Comparison of ENCODE assay signal across 8 mouse cellular contexts in the genomic region with DNA sequence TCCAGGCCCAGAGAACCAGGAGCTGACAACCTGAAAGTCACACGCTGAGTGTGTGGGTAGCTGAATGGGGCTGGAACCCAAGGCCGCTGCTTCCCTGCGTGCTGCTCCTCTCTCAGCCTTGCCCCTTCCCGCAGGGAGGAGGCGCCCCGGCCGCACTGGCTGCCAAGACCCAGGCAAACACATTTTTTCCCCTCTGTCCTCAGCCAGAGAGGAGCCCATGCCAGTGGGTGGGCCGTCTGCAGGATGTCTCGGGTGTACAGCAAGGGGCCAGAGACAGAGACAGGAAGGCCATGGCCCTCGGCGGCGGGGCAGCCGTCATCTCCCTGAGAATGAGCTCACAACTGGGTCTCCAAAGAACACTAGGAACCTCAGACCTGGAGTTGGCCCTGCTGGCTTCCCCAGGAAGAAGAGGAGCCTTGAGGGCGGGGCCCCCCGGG. TPM values are rescaled to one million over a fixed set of nuclear protein-coding genes. Genes with fewer than 3 reads are reported as not detected.
DNase-seq lines count a peak whose midpoint lies in the region; ATAC-seq and TF ChIP-seq lines count a peak whose summit lies in the region.
"Had no signal": no experiment of that assay in that cellular context is flagged by ENCODE, and none has a peak within 500 bp of the region (broad histone marks: within the 10 kb centered on the region; RNA-seq: fewer than 3 reads in every experiment).

No protein-coding gene starts in this region.

- H3K4me2 ChIP-seq in intestine, postnatal 0 days (replicated peaks; ENCODE audit: low read depth), result peak overlapping the region; percentile 54
- H3K4me2 ChIP-seq in lung, embryonic 15.5 days, result peak overlapping the region; percentile 43

- DNase-seq in adrenal gland, postnatal 14 days, result peak; percentile 75
- peak; percentile 35 to 63 for DNase-seq in gastrocnemius, adult 8-10 months (ENCODE audit: low spot score in 2 of 2)
- DNase-seq in thymus, postnatal 0 days (ENCODE audit: low spot score), result no peak
- DNase-seq in spleen, adult 12 weeks (ENCODE audit: low spot score), result no peak

- 0 out of 2 replicates have a peak overlapping the region, but pooled peaks have one; percentile 5 for H3K4me3 ChIP-seq in intestine, postnatal 0 days (ENCODE audit: low read depth, low read length)
- H3K4me3 ChIP-seq in lung, embryonic 15.5 days, result peak overlapping the region; percentile 14

- peaks cover 28% of the 10 kb centered on the region for H3K4me1 ChIP-seq in intestine, postnatal 0 days (replicated peaks; ENCODE audit: control insufficient read depth, insufficient read depth, low read length)
- H3K4me1 ChIP-seq in lung, embryonic 15.5 days, result peaks cover 51% of the 10 kb centered on the region

- H3K9ac ChIP-seq in intestine, postnatal 0 days (ENCODE audit: low read depth, low read length), result 0 out of 2 replicates have a peak overlapping the region, but pooled peaks have one; percentile 7
- H3K9ac ChIP-seq in lung, embryonic 15.5 days, result peak overlapping the region; percentile 19
- H3K9ac ChIP-seq: liver, embryonic 14.5 days had no signal

- no peaks in the 10 kb centered on the region for H3K27me3 ChIP-seq in intestine, postnatal 0 days (replicated peaks; ENCODE audit: control insufficient read depth, insufficient read depth, low read length)
- H3K27me3 ChIP-seq in lung, embryonic 15.5 days, result no peaks in the 10 kb centered on the region

- 33% methylated on average over 15 of the region's 15 CpGs for WGBS in intestine, postnatal 0 days
- WGBS in lung, embryonic 15.5 days, result 10% methylated on average over 15 of the region's 15 CpGs

- peak overlapping the region; percentile 46; the same call in 1 of the 2 replicates for H3K27ac ChIP-seq in intestine, postnatal 0 days (ENCODE audit: low read depth, low read length)
- H3K27ac ChIP-seq in lung, embryonic 15.5 days, result peak overlapping the region; percentile 88
- H3K27ac ChIP-seq: liver, embryonic 14.5 days had no signal

- H3K9me3 ChIP-seq in intestine, postnatal 0 days (ENCODE audit: control insufficient read depth), result no peaks in the 10 kb centered on the region
- no peaks in the 10 kb centered on the region for H3K9me3 ChIP-seq in lung, embryonic 15.5 days

- TF ChIP-seq CTCF in intestine, postnatal 0 days (IDR thresholded peaks at IDR 0.05; ENCODE audit: low read depth), result peak; percentile 42

- no peak for ATAC-seq in intestine, postnatal 0 days
- peak; percentile 16; the same call in 1 of the 2 replicates for ATAC-seq in lung, embryonic 15.5 days (ENCODE audit: borderline replicate concordance, extremely low read depth, low FRiP score, low TSS enrichment)
- no peak for ATAC-seq in inflammation-experienced regulatory T-cells, adult 6 months

- H3K36me3 ChIP-seq in intestine, postnatal 0 days (ENCODE audit: control insufficient read depth, insufficient read depth), result no peaks in the 10 kb centered on the region
- no peaks in the 10 kb centered on the region for H3K36me3 ChIP-seq in lung, embryonic 15.5 days

RNA-seq across cellular contexts. Expression of a gene that starts 4.9 kb away (rescaled TPM):
- total RNA-seq in adrenal gland, postnatal 14 days (2021), result 6.2 and 7.4 TPM in 2 replicates
- 1 to 10 TPM; 2.4 to 6.3 (median 4.3) TPM for total RNA-seq in gastrocnemius, adult 8-10 months (2022)
- polyA plus RNA-seq in intestine, postnatal 0 days (2015; fragmentation: Nextera tagmentation; extraction: Ambion mirVana), result 6.6 and 8.8 TPM in 2 replicates
- polyA plus RNA-seq in lung, embryonic 15.5 days (2015; fragmentation: Nextera tagmentation; extraction: Ambion mirVana), result 4.8 and 5.3 TPM in 2 replicates
- 7.2 and 8.7 TPM in 2 replicates for polyA plus RNA-seq in thymus, postnatal 0 days (2015; fragmentation: Nextera tagmentation; extraction: Ambion mirVana)
- polyA plus RNA-seq in inflammation-experienced regulatory T-cells, adult 6 months (2017; shearing (Covaris generic)), result 1 to 10 TPM in 2 of 3 experiments, under 1 TPM in 1; 0.84 to 5.5 (median 1.5) TPM

RNA-seq across cellular contexts. Expression of a gene that starts 23.2 kb away (rescaled TPM):
- total RNA-seq in adrenal gland, postnatal 14 days (2021), result 22.1 and 26.0 TPM in 2 replicates
- total RNA-seq in gastrocnemius, adult 8-10 months (2022), result 10 to 100 TPM; 17.3 to 22.2 (median 18.0) TPM
- 17.4 and 22.1 TPM in 2 replicates for polyA plus RNA-seq in intestine, postnatal 0 days (2015; fragmentation: Nextera tagmentation; extraction: Ambion mirVana)
- 19.1 and 20.2 TPM in 2 replicates for polyA plus RNA-seq in lung, embryonic 15.5 days (2015; fragmentation: Nextera tagmentation; extraction: Ambion mirVana)
- 12.8 and 15.2 TPM in 2 replicates for polyA plus RNA-seq in thymus, postnatal 0 days (2015; fragmentation: Nextera tagmentation; extraction: Ambion mirVana)
- polyA plus RNA-seq in inflammation-experienced regulatory T-cells, adult 6 months (2017; shearing (Covaris generic)), result 10 to 100 TPM; 12.5 to 18.4 (median 15.1) TPM

RNA-seq across cellular contexts. Expression of a gene that starts 52.0 kb away (rescaled TPM):
- 45.2 and 48.0 TPM in 2 replicates for total RNA-seq in adrenal gland, postnatal 14 days (2021)
- total RNA-seq in gastrocnemius, adult 8-10 months (2022), result 10 to 100 TPM; 18.6 to 28.1 (median 21.8) TPM
- 32.7 and 34.1 TPM in 2 replicates for polyA plus RNA-seq in intestine, postnatal 0 days (2015; fragmentation: Nextera tagmentation; extraction: Ambion mirVana)
- polyA plus RNA-seq in lung, embryonic 15.5 days (2015; fragmentation: Nextera tagmentation; extraction: Ambion mirVana), result 76.4 and 76.5 TPM in 2 replicates
- polyA plus RNA-seq in thymus, postnatal 0 days (2015; fragmentation: Nextera tagmentation; extraction: Ambion mirVana), result 30.0 and 37.4 TPM in 2 replicates
- polyA plus RNA-seq in inflammation-experienced regulatory T-cells, adult 6 months (2017; shearing (Covaris generic)), result 10 to 100 TPM in 1 of 3 experiments, 1 to 10 TPM in 2; 8.2 to 12.8 (median 9.2) TPM

Comparison
In these comparisons a context has a peak if more than half of its experiments do, and no peak if none do; other contexts are left out.
1. DNase-seq: peak in adrenal gland, postnatal 14 days (single experiment) and gastrocnemius, adult 8-10 months (2 of 2); none in thymus, postnatal 0 days (single experiment) and spleen, adult 12 weeks (single experiment).